Mouse (Mus musculus) cerebellum, adult (tissue): ENCODE results near the gene Eif2d.

ENCODE experiments used
- ATAC-seq: cut with Nextera tagmentation; 2 replicates; pipeline ENCODE4 v1.9.2; 2017; ENCODE audit warnings: mild to moderate bottlenecking, moderate library complexity, mixed read lengths; ENCODE audit not compliant: insufficient number of reproducible peaks, low FRiP score, low TSS enrichment

Eif2d gene

DNA sequence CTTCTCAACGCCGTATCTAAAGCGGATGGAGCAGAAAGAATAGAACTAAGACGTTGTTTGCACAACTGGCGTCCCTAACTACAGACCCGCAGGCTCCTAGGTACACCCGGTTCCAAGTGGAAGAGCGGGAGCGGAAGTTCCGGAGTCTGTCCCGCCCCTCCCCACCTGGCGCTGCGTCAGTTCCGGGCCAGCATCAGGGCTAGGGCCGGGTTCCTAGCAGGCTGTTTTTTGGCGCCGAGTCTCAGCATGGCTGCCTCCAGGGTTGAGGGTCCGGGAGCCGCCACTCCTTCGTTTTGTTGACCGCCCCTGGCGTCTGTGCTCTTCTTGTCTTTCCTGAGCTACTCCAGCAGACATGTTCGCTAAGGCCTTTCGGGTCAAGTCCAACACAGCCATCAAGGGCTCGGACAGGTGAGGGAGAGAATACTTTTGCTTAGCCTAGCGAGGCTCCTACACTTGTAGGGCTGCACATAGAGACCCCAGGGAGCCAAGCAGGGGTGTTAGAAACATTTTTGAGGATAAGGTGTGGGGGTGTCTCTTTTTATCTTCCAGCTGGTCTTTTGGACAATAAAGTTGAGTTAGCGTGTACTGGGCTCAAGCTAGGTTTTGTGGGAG lies at the start of gene Eif2d:
TSS of gene Eif2d (plus strand) at position 164 of the 612 bp plus-strand sequence.
- peak; percentile 99 for ATAC-seq

GRCm38 (mm10) chr1:131103776-131104424 lies 49.1 kb upstream of the Eif2d start:
- no peak for ATAC-seq

DNA sequence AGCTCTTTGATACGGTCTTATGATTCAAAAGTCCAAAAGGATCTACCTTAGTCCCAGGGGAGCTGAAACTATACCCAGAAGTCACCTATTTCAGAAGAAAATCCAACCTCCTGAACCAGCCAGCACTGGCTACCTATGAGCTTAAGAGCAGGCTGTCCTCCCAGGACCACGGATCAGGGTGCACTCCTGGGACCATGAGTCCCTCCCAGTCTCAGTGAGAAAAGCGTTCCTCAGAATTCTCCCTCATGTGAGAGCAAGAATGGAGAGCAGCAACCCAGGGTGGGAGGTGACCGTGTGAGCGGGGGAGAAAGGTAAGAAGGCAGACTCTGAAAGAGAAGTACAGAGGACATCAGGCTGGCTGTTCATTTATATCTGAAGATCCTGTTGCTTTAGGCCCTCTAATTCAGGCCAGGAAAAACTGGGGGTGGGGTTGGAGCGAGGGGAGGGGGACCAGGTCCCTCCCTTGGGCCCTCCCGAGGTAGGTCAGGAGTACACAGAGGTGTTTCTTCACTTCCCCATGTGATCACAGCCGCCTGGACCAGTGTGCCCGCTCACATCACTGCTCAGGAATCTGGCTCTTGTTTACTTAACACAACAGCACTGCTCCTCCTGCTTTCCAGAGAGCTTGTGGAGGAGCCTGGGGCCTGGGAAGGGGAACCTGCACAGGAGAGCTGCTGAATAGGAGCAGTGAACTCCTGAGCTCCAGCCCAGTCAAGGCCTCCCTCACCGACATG lies 45.2 kb upstream of the Eif2d start:
- no peak for ATAC-seq

- ATAC-seq, result no peak
Measured at GRCm38 (mm10) chr1:131110525-131111106, 42.4 kb upstream of the Eif2d start.

DNA sequence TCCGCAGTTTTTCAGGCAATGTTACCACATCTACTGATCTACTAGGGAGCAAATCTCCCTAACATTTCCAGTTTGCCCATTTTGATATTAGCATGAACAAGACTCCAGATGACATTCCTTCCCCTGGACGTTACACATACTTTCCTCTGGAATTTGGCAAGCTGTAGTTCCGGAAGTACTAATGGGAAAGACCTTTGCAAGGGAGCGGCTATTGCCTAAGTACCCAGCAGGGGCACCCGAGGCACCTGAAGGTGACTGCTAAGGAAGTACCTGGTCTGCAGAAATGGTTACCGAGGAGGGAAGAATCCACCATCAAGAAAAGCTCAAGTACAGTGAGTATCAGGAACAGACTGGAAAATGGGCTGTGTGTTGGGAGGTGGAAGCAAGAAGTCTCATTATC lies 40.4 kb upstream of the Eif2d start:
- ATAC-seq, result no peak

DNA sequence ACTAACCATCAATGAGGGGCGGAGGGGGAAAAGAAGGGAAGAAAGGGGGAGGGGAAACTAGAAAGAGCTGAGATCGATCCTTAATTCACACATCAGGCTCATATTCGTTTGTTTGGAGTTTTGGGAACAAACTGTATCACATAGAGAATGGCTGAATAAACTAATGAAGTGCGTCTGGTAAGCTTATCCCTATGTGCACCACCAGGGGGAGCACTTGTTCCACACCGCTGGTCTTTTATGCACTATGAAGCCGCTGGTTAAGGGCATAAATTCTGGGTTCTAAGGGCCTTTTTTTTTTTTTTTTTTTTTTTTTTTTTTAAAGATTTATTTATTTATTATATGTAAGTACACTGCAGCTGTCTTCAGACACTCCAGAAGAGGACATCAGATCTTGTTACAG lies 37.0 kb upstream of the Eif2d start:
- 0 out of 2 replicates have a peak, but pooled peaks have one; percentile 56 for ATAC-seq

- ATAC-seq, result no peak
Measured at GRCm38 (mm10) chr1:131116430-131117011, 36.5 kb upstream of the Eif2d start.

- no peak for ATAC-seq
Measured at GRCm38 (mm10) chr1:131118530-131118929, 34.5 kb upstream of the Eif2d start.

DNA sequence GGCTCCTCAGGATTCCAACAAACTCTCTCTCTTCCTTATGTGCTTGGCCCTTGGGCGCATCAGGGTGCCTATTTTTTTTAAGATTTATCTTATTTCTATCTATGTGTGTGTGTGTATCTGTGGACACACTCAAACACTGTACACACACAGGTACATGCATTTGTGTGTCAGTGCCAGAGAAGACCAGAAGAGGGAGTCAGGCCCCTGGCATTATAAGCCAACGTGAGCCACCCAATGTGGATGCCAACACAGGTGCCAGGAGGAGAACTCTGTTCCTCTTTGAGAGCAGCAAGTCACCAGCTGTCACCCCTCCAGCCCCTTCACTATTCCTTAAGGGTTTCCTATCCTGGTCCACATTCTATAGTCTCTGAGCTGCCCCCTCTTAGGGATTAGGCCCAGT lies 34.0 kb upstream of the Eif2d start:
- ATAC-seq, result no peak

DNA sequence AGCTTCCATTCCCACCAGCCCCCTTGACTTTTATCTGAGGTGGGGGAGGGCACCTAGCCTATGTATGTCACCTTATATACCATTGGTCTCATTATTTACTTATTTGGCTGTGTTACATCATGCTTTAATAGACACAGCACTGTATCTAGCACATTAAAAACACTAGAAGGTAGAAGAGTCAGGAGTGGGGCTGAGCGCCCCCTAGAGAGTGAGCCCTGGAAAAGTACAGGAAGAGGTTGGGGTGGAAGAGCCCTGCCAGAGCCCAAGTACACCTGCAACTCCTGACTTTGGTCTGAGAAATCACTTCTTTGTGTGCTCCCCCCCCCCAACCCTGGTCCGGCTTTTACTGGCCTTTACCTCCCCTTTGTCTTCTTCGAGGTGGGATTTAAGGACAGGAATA lies 31.0 kb upstream of the Eif2d start:
- no peak for ATAC-seq

DNA sequence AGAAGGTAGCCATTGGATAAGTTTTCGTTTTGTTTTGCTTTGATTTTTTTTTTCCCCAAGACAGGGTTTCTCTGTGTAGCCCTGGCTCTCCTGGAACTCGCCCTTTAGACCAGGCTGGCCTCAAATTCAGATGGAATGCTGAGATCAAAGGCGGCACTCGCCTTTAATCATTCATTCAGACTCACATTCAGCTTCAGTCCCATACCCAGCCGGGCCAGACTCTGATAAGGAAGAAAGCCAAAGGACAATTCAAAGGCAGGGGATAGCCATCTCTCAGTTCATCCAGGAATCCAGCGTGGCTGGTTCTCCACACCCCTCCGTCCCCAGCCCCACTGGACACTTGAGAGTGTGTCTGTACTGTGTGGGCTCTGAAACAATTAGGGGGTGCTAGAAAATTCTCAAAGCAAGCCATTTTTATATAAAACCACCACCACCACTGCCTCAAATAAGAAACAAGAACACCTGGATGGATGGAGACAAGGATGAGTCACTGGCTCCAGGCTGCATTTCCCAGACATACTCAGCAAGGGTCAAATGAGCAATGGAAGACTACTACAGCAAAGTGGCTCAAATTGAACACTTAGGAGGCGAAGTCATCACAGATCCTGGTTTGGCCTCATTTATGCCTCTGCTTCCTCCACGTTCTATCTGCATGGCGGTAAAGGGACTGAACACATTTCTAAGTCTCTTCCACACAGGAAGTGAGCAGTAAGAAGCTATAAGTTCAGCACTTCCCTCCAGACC lies 29.3 kb upstream of the Eif2d start:
- no peak for ATAC-seq

DNA sequence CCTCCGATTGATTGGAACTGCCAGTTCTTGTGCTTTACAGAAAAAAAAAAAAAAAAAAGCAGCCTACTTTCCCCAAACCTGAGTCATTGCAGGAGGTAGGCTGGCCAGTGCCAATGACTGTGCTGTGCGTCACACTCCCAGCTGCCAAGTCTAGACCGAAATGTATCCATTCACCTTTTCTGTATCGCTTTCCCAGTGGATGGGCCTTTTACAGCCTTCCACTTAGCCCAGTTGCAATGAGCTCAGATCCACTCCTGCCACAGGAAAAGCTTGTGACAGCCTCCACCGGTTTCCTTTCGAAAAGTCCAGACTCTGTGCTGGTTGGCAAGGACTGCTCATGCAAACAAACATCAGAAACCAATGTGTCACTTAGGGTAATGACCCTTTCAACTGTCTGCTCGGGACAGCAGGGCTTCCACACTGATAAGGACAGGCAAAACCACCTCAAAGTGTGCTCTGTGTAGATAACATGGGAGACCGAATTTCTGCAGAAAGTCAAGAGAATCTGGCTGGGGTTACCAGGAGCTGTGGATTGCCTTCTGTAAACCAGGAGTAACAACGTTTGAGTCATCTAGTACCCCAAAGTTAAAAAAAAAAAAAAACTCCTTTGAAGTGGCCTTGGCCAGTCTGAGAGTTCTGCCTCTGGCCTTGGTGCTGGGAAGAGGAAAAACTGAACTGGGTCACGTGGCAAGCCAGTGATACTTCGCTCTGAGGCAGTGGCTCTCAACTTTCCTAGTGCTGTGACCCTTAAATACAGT lies 26.8 kb upstream of the Eif2d start:
- ATAC-seq, result no peak

DNA sequence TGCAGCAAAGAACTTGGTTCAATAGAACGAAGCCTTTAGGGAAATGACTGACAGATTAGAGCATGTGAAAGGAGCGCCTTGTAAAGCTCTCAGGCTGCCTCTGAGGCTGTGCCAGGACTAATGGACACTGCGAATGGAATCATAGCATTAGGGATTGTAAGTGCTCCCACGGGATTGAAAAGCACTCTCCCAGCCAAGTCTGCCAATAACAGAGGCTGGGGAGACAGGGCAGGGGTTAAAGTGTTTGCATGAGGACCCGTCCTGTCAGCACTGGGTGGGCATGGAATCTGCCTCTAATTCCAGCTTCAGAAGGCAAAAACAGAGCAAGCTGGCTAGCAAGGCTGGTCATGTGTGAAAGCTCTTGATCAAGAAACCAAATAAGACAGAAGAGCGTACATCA lies 18.8 kb upstream of the Eif2d start:
- ATAC-seq, result no peak

- no peak for ATAC-seq
Measured at GRCm38 (mm10) chr1:131134942-131135522, 17.9 kb upstream of the Eif2d start.

- ATAC-seq, result no peak
Measured at GRCm38 (mm10) chr1:131135960-131136629, 16.9 kb upstream of the Eif2d start.

DNA sequence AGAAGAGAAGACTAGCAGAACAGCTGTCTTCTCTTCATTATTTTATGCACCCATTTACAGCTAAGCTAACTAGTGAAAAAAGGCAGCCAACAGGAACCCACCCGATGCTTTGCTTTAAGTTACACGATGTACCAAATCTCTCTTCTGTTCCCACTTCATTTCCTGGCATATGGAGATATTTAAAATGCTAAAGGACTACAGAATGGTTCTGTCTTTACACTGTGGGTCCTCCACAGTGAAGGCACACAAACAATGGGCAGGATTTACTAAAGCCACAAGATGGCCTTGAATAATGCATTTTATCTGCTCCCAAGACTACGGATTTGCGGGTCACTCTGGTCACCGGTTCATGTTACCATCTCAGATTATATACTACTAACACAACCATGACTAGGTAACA lies 15.9 kb upstream of the Eif2d start:
- ATAC-seq, result no peak

DNA sequence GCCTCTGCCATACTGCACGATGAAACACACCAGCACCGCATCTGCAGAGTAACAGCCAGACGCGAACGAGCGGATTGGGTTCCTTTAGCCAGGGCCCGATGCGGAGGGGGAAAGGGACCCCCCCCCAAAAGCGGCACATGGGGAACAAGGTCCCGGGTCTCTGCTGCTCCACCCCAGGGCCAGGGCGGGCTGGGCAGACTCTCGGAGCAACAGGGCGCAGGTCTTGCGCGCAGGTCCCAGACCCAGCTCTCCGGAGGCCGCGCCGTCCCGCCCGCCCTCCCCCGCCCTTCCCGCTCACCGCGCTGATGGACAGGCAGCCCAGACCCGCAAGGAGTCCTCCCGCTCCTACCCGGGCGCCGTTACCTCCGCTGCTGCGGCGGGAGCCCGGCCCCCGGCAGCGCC lies 15.3 kb upstream of the Eif2d start:
- peak; percentile 81 for ATAC-seq

DNA sequence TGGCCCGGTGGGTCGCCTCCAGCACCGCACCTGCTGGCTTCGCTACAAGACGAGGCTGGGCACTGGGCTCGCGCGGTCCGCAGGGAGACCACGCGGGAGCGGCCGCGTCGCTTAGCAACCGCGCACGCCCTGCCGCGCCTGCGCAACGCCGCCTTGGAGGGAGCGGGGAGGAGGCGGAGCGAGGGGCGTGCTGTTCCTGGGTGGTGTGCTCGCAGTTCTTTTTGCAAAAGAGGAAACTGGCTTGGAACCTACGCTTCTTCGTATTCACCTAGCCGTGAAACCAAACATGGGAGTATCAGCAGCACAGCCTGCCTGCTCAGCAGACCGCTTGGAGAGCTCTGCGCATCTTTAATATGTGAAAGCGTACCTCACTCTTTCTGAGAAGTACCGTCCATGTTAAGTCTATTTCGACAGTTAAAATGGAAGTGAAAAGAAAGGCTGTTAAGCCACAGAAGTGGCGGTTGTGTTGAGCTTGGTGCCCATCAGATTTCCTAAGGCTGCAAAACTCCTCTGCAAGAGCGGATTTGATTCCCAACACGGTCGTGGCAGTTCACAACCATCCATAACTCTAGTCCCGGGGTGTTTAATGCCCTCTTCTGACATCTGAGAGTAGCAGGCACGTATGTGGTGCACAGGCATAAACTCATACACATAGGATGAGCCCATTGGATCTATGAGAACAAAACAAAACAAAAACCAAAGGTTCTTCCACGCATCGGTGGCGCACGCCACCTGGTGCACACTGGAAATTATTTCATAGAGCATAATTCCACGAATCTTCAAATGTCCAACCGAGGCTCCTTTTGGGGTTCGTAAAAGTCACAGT lies 14.6 kb upstream of the Eif2d start, which contains the start of gene Dyrk3:
TSS of gene Dyrk3 (minus strand) at position 150 of the 826 bp plus-strand sequence.
- ATAC-seq, result peak; percentile 93
